Mouse (Mus musculus) mouse embryonic stem cell (cell line): ENCODE measurements at regions not wholly inside any gene's neighbourhood (a gene's known extent, or its start where the extent isn't known, plus 50 kb on each side); places are given as distances from the start of the nearest gene placed in this dataset.

Experiments
- in situ Hi-C, 2 experiments: fragments of 300-500 bp; cut with MboI; formaldehyde crosslinking; loops; 1 replicate in 1 of 2; 3 replicates in 1 of 2; pipeline ENCODE4 v1.14.3; 2019 to 2020; ENCODE audit warnings: low sequenced_read_pairs in 2 of 2, low pct_unique_long_range_greater_than_20kb in 1 of 2, mixed read lengths in 1 of 2; ENCODE audit not compliant: unreplicated experiment in 1 of 2

GRCm38 (mm10) chr5:73854025-73854773, 203.0 kb downstream of the Spata18 start:
- in situ Hi-C loops, result loop anchor here (10.0 to 25.0 kb wide), 2 partner anchors 431 to 433 kb away; no protein-coding TSS in a partner anchor

- in situ Hi-C loops, result loop anchor here (10.0 to 25.0 kb wide), 2 partner anchors 430 to 432 kb away; no protein-coding TSS in a partner anchor
These were observed 203.7 kb downstream of the Spata18 start for GRCm38 (mm10) chr5:73854774-73855371.

GRCm38 (mm10) chr5:73859320-73859719, 208.1 kb downstream of the Spata18 start:
- in situ Hi-C loops, result loop anchor here (10.0 to 25.0 kb wide), 2 partner anchors 425 to 428 kb away; no protein-coding TSS in a partner anchor

- in situ Hi-C loops, result loop anchor here in 1 of 2 experiments (25.0 kb wide), 1 partner anchor 423 kb away; no protein-coding TSS in a partner anchor
These were observed 204.0 kb downstream of the Usp46 start for GRCm38 (mm10) chr5:73864138-73864761.

- in situ Hi-C loops, result loop anchor here in 1 of 2 experiments (25.0 kb wide), 1 partner anchor 414 kb away; no protein-coding TSS in a partner anchor
These were observed 195.4 kb downstream of the Usp46 start for GRCm38 (mm10) chr5:73872641-73873421.

- in situ Hi-C loops, result loop anchor here in 1 of 2 experiments (25.0 kb wide), 1 partner anchor 413 kb away; no protein-coding TSS in a partner anchor
These were observed 193.5 kb downstream of the Usp46 start for GRCm38 (mm10) chr5:73874770-73875169.

- in situ Hi-C loops, result no loop called here
These were observed 192.4 kb downstream of the Usp46 start for GRCm38 (mm10) chr5:73875847-73876246.

GRCm38 (mm10) chr5:73880936-73881335, 187.3 kb downstream of the Usp46 start:
- in situ Hi-C loops, result no loop called here

- in situ Hi-C loops, result no loop called here
These were observed 186.3 kb downstream of the Usp46 start for GRCm38 (mm10) chr5:73881941-73882340.

GRCm38 (mm10) chr5:73884998-73885397, 183.2 kb downstream of the Usp46 start:
- in situ Hi-C loops, result no loop called here

- in situ Hi-C loops, result no loop called here
These were observed 182.5 kb downstream of the Usp46 start for GRCm38 (mm10) chr5:73885691-73886090.

GRCm38 (mm10) chr5:73887306-73887958, 180.8 kb downstream of the Usp46 start:
- in situ Hi-C loops, result no loop called here

GRCm38 (mm10) chr5:73888391-73888790, 179.8 kb downstream of the Usp46 start:
- in situ Hi-C loops, result no loop called here

GRCm38 (mm10) chr5:73889342-73889741, 178.9 kb downstream of the Usp46 start:
- in situ Hi-C loops, result no loop called here

- in situ Hi-C loops, result no loop called here
These were observed 177.3 kb downstream of the Usp46 start for GRCm38 (mm10) chr5:73890942-73891341.

- in situ Hi-C loops, result no loop called here
These were observed 176.6 kb downstream of the Usp46 start for GRCm38 (mm10) chr5:73891606-73892005.

- in situ Hi-C loops, result no loop called here
These were observed 175.6 kb downstream of the Usp46 start for GRCm38 (mm10) chr5:73892440-73893225.
